Mouse (Mus musculus) right cerebral cortex, postnatal 10 days (tissue): ENCODE data around the gene Pgm2l1.
"Not testable (repeated sequence)": the region's sequence is repeated elsewhere in the genome, so short reads cannot be mapped to it uniquely, and the experiment has no call there.

Experiments
- DNase-seq, 2 experiments: peaks; one replicate each; pipeline ENCODE4 v3.0.0; 2021; ENCODE audit warnings: low spot score in 2 of 2

Pgm2l1 gene

DNA sequence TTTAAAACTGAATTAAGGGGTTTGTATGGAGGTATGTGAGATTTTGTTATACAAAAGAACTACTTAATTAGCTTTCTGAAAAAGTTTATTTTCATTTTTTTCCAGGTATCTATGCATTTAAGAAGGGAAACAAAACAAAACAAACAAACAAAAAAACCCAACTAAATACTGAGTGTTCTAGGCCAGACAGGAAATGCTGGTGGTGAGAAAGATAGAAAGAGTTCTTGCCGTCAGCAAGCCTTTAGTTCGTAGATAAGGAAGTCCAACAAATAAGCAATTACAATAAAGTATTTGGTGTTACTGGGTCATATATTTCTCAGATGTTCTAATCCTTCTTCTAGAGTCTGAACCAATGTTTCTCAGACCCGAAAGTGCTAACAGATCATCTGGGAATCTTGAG, 1.8 kb downstream of the Pgm2l1 start:
- DNase-seq = no peak

- DNase-seq = no peak
Observed at GRCm38 (mm10) chr7:100230646-100231045, 3.5 kb downstream of the Pgm2l1 start.

GRCm38 (mm10) chr7:100231661-100232060, 4.5 kb downstream of the Pgm2l1 start:
- no peak for DNase-seq

- DNase-seq = no peak
Observed at GRCm38 (mm10) chr7:100233681-100234080, 6.5 kb downstream of the Pgm2l1 start.

GRCm38 (mm10) chr7:100234264-100234885, 7.2 kb downstream of the Pgm2l1 start:
- no peak for DNase-seq

DNA sequence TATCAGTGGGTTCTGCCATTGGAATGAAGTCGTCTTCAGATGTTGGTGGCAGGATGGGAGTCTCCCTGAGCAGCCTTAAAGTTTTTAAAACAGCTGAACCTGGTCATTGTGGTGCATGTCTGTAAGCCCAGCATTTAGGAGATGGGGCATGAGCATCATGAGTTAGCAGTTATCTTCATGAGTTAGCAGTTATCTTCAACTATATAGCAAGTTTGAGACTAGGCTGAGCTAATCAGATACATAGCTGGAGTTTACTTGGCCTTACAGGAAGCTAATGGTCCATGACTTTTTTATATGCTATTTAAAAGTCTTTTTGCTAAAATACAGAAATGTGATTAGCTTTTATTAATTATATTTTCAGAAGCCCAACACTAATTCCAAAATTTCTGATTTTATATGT, 11.1 kb downstream of the Pgm2l1 start:
- no peak for DNase-seq

DNA sequence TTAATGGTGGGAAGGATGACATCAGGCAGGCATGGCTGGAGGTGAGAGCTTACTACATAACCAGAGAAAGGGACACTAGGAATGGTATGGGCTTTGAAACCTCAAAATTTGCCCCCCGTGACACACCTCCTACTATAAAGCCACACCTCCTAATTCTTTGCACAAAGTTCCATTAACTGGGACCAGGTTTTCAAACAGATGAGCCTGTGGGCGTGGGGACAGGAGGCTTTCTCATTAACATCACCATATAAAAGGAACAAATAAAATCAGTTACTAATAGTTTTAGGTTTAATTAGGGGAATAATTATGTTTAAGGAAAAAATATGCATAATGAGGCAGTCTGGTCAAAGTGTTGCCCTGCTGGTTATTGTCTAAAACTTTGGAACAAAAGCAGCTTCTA, 13.4 kb downstream of the Pgm2l1 start:
- no peak for DNase-seq

DNA sequence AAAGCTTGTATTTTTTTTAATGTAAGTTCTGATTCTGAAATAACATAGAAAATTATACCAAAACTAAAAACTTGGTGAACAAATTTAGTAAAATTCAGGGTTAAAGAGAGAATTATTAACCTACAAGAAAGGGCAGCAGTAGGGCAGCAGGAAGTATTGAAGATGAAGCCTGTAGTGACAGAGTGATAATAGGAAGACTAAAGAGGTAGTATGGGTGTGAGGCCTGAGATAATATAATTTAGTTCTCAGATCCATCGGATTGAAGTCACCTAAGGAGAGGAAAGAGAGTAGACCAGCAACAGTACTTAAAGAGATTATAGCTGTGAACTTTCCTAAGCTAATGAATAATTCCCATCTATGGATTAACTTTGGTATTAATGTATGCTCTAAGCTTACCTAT, 15.8 kb downstream of the Pgm2l1 start:
- DNase-seq = no peak

DNA sequence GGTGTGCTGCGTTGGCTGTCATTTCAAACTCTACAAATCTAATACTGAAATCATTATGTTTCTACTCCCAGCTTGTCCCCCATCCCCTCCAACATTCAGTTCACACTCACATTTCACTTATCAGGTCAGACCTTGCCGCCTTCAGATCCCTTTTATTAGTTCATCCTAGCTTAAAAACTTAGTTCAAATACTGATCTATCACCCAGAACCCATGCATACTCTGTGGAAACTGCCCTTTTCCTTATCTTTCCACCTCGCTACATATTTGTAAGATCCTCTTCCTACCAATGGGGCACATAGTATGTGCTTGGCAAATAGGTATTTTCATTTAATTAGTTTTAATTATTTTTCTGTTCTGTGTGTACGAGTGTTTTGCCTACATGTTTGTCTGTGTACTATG, 17.0 kb downstream of the Pgm2l1 start:
- DNase-seq = no peak

DNA sequence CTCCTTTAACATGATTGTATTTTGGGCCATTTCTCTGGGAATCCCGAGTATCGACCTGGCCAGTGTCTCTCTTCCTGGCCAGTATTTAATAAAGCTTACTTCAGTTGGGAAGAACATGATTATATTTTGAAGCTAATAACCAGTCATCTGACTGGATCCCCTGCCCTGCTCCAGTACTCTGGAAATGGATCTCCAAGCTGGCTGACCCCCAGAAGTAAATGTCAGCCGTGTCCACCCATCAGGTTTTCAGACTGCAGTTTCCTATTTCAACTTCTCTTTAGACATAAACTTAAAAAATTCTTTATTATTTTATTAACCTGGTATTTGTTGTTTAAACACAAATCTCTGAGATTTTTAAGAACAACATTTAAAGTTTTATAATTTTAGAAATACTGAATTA, 18.0 kb downstream of the Pgm2l1 start:
- DNase-seq = no peak

- no peak for DNase-seq
Observed at GRCm38 (mm10) chr7:100250667-100251066, 23.5 kb downstream of the Pgm2l1 start.

DNA sequence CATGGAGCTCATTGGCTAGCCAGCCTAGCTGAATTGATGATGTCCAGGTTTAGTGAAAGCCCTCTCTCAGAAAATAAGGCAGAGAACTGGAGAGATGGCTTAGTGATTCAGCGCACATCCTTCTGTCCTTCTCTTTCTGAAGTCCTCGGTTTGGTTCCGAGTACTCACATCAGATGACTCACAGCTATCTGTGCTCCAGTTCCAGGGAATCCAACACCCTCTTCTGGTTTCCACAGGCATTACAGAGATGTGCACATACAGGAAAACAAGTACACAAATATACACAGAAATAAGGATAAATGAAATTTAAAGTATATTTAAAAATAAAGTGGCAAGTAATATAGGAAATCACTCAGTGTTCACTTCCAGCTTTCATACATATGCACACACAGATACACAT, 35.2 kb downstream of the Pgm2l1 start:
- DNase-seq = no peak

GRCm38 (mm10) chr7:100264934-100265333, 37.7 kb downstream of the Pgm2l1 start:
- DNase-seq = not testable (repeated sequence)

GRCm38 (mm10) chr7:100272369-100272768, 45.2 kb downstream of the Pgm2l1 start:
- DNase-seq = no peak

GRCm38 (mm10) chr7:100274507-100274906, 47.3 kb downstream of the Pgm2l1 start:
- no peak for DNase-seq

- DNase-seq = no peak
Observed at GRCm38 (mm10) chr7:100276397-100276796, 49.2 kb downstream of the Pgm2l1 start.

GRCm38 (mm10) chr7:100279803-100280202, 52.6 kb downstream of the Pgm2l1 start:
- DNase-seq = peak in 1 of 2 experiments; percentile 58

GRCm38 (mm10) chr7:100281596-100281995, 54.4 kb downstream of the Pgm2l1 start:
- no peak for DNase-seq

- DNase-seq = no peak
Observed at GRCm38 (mm10) chr7:100283298-100283697, 56.1 kb downstream of the Pgm2l1 start.

DNA sequence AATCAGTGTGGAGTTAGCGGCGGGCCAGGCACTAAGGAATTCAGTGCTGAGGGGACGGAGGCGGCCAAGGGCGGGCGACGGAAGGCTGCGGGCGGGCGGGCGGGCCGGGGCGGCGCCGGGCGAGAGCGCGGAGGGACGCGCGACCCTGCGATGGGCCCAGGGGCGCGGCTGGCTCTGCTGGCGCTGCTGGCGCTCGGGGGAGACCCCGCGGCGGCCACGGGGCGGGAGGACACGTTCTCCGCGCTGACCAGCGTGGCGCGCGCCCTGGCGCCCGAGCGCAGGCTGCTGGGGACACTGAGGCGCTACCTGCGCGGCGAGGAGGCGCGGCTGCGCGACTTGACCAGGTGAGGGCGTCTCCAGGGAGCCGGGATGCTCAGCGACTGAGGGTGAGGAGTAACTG, 58.2 kb downstream of the Pgm2l1 start, which contains the start of gene P4ha3:
Gene P4ha3, plus strand, starts transcription at position 138 of the 400 bp plus-strand sequence.
- DNase-seq = peak in 1 of 2 experiments; percentile 47

GRCm38 (mm10) chr7:100287748-100288578, 60.8 kb downstream of the Pgm2l1 start:
- peak in 1 of 2 experiments; percentile 57 for DNase-seq

DNA sequence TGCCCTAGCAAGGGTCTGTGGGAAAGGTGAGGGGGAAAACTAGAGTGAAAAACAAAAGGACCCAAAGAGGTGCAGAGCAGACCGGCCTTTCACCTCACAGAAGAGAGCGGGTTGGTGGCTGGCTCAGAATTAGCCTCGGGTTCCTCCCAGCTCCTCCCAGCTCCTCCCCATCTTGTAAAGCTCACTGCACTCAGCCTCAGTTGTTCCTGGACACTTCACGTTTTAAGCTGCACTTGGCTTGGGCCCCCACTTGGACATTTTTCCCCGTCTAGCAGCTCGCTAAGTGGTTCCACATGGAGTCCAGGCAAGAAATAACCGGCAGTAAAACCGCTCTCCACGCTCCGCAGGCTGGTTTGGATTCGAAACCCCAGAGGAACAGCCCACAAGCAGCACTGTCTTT, 61.4 kb downstream of the Pgm2l1 start:
- no peak for DNase-seq

DNA sequence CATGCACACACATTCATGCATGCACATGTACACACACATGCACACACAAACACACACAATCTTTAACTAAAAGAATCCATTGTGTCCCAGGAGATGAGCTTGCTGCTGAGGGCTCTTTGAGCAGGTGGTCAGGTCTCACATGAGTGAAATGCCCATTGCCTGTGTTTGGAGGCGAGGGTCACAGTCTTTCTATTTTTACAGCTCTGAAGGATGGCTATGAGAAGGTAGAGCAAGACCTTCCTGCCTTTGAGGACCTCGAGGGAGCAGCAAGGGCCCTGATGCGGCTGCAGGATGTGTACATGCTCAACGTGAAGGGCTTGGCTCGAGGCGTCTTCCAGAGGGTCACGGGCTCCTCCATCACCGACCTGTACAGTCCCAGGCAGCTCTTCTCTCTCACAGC, 66.4 kb downstream of the Pgm2l1 start:
- DNase-seq = no peak
